Mouse (Mus musculus): ENCODE results near the gene Scd1. TPM values are rescaled to one million over a fixed set of nuclear protein-coding genes. Genes with fewer than 3 reads are reported as not detected.
A peak's percentile ranks its signal among the peaks of the same experiment; 100 is the strongest.
"Not testable (repeated sequence)": the region's sequence is repeated elsewhere in the genome, so short reads cannot be mapped to it uniquely, and the experiment has no call there.

The Scd1 gene
- polyA plus RNA-seq, 1 experiment, result 114 TPM

DNA sequence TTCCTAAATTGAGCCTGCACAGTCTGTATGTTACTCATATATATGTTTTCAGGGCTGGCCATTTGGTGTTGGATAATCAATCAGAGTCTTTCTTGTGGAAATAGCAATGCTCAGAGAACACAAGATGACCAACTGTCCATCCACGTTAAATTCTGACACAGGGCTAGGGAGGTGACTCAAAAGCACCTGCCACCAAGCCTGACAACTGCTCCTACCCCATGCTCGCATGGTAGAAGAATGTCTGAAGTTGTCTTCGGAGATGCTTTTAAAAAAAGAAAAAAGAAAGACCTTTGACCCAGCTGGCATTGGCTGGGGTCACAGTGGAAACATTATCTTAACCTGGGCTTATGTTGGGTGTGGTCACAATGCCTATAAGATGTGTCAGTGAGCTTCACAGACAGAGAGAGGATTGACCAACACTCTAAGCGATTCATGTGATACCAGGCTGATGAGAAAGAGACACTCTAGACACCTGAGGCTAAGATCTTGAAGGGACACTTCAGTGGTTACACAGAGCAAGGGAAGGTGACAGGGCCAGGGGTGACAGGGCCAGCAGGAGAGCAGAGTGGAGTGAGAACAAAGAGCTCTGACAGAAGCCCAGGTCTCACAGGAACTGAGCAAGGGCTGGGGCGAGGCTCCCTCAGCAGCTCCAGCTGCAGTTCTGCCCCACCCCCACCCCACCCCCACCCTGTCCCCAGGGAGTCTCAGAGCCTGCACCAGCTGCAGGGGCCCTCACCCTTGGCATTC lies 29.9 kb downstream of the Scd1 start:
- Histone ChIP-seq H3K27me3 (ENCODE audit: control insufficient read depth, insufficient read depth, low read length, poor library complexity, severe bottlenecking) (no peaks in the 10 kb centered on the region), H3K9me3 (replicated peaks; ENCODE audit: control insufficient read depth, insufficient read depth, low read length, poor library complexity, severe bottlenecking) (no peaks in the 10 kb centered on the region), H3K4me3 (ENCODE audit: low read depth, low read length) (no peak overlapping the region), H3K4me1 (ENCODE audit: control insufficient read depth, insufficient read depth, low read length) (peaks cover 2% of the 10 kb centered on the region), H3K27ac (ENCODE audit: insufficient read depth, low read length) (no peak overlapping the region), H3K9ac (ENCODE audit: low read depth, poor library complexity, severe bottlenecking) (no peak overlapping the region), H3K36me3 (ENCODE audit: control insufficient read depth, insufficient read depth, low read length, poor library complexity, severe bottlenecking) (no peaks in the 10 kb centered on the region)
- TF ChIP-seq POLR2A (IDR thresholded peaks at IDR 0.05; ENCODE audit: insufficient read depth, low read length) (no peak), EP300 (IDR thresholded peaks at IDR 0.05; ENCODE audit: insufficient read depth, low read depth, low read length) (no peak), CTCF (IDR thresholded peaks at IDR 0.05; ENCODE audit: low read depth, low read length) (no peak)

DNA sequence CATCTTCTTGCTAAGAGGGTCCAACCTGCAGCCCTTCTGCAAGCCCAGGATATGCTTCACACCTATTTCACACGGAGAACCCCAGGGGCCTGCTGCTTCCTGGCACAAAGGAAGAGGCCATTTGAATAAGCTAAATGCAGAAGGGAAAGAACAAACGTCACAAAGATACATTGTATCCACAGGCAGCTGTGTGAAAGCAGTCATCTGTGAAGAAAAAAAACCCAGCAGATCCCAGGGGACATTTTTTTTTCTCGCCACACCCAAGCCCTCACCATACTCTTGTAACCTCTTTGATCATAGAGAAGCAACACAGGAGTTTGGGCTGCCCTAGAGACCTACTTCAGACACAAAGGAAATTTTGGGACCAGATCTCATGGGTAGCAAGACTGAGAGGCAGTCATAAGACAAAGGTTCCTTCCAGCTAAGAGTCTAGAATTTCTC lies 31.1 kb downstream of the Scd1 start:
- H3K4me3 ChIP-seq (ENCODE audit: low read depth, low read length), result no peak overlapping the region
- H3K4me1 ChIP-seq (ENCODE audit: control insufficient read depth, insufficient read depth, low read length), result peaks cover 2% of the 10 kb centered on the region
- no peak overlapping the region for H3K27ac ChIP-seq (ENCODE audit: insufficient read depth, low read length)
- H3K9me3 ChIP-seq (replicated peaks; ENCODE audit: control insufficient read depth, insufficient read depth, low read length, poor library complexity, severe bottlenecking), result no peaks in the 10 kb centered on the region
- TF ChIP-seq POLR2A (IDR thresholded peaks at IDR 0.05; ENCODE audit: insufficient read depth, low read length), result no peak
- no peak for TF ChIP-seq EP300 (IDR thresholded peaks at IDR 0.05; ENCODE audit: insufficient read depth, low read depth, low read length)
- no peak for TF ChIP-seq CTCF (IDR thresholded peaks at IDR 0.05; ENCODE audit: low read depth, low read length)
- no peaks in the 10 kb centered on the region for H3K36me3 ChIP-seq (ENCODE audit: control insufficient read depth, insufficient read depth, low read length, poor library complexity, severe bottlenecking)
- no peaks in the 10 kb centered on the region for H3K27me3 ChIP-seq (ENCODE audit: control insufficient read depth, insufficient read depth, low read length, poor library complexity, severe bottlenecking)
- no peak overlapping the region for H3K9ac ChIP-seq (ENCODE audit: low read depth, poor library complexity, severe bottlenecking)

DNA sequence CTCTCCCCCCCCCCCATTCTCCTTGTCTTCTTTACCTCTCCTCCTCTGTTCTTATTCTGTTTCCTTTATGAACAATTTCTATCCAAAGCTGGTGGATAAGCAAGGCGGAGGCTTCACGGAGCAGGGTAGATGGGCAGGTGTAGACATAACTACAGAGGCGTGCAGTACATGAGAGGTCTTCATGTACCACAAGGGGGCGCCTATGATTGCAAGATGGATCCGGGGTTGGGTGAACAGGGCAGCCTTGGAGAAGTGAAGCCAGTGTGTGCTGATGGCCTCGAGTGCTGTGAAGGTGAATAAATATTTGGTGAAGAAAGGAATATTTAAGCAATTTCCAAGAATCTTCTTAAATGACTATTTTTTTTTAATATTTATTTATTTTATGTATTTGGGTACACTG lies 34.7 kb downstream of the Scd1 start:
- Histone ChIP-seq H3K4me3 (ENCODE audit: low read depth, low read length) (no peak overlapping the region), H3K4me1 (ENCODE audit: control insufficient read depth, insufficient read depth, low read length) (peaks cover 2% of the 10 kb centered on the region), H3K9me3 (replicated peaks; ENCODE audit: control insufficient read depth, insufficient read depth, low read length, poor library complexity, severe bottlenecking) (no peaks in the 10 kb centered on the region; the same call in 1 of the 2 replicates), H3K36me3 (ENCODE audit: control insufficient read depth, insufficient read depth, low read length, poor library complexity, severe bottlenecking) (no peaks in the 10 kb centered on the region), H3K27ac (ENCODE audit: insufficient read depth, low read length) (no peak overlapping the region), H3K27me3 (ENCODE audit: control insufficient read depth, insufficient read depth, low read length, poor library complexity, severe bottlenecking) (no peaks in the 10 kb centered on the region), H3K9ac (ENCODE audit: low read depth, poor library complexity, severe bottlenecking) (no peak overlapping the region)
- TF ChIP-seq CTCF (IDR thresholded peaks at IDR 0.05; ENCODE audit: low read depth, low read length) (peak; percentile 82), POLR2A (IDR thresholded peaks at IDR 0.05; ENCODE audit: insufficient read depth, low read length) (no peak)

DNA sequence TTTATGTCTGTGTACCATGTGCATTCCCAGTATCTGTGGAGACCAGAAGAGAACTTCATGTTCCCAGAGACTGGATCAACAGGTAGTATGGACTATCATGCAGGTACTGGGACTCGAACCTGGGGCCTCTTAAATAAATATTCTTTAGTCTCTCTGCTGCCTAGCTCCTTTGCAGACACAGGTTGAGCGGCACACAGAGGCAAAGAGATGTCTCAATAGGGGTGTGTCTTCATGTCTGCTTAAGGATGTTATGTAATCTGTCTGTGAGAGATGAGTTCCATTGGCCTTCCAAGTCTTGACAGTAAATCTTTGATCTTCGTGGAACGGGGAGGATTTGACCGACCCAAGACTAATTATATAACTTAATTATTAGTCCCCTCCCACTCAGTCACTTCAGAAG lies 37.4 kb downstream of the Scd1 start:
- H3K9me3 ChIP-seq (replicated peaks; ENCODE audit: control insufficient read depth, insufficient read depth, low read length, poor library complexity, severe bottlenecking), result no peaks in the 10 kb centered on the region; the same call in 1 of the 2 replicates
- no peak overlapping the region for H3K4me3 ChIP-seq (ENCODE audit: low read depth, low read length)
- no peaks in the 10 kb centered on the region for H3K36me3 ChIP-seq (ENCODE audit: control insufficient read depth, insufficient read depth, low read length, poor library complexity, severe bottlenecking)
- TF ChIP-seq POLR2A (IDR thresholded peaks at IDR 0.05; ENCODE audit: insufficient read depth, low read length) (no peak), EP300 (IDR thresholded peaks at IDR 0.05; ENCODE audit: insufficient read depth, low read depth, low read length) (no peak), CTCF (IDR thresholded peaks at IDR 0.05; ENCODE audit: low read depth, low read length) (no peak)
- no peak overlapping the region for H3K27ac ChIP-seq (ENCODE audit: insufficient read depth, low read length)
- H3K27me3 ChIP-seq (ENCODE audit: control insufficient read depth, insufficient read depth, low read length, poor library complexity, severe bottlenecking), result no peaks in the 10 kb centered on the region
- H3K9ac ChIP-seq (ENCODE audit: low read depth, poor library complexity, severe bottlenecking), result no peak overlapping the region
- H3K4me1 ChIP-seq (ENCODE audit: control insufficient read depth, insufficient read depth, low read length), result no peaks in the 10 kb centered on the region

DNA sequence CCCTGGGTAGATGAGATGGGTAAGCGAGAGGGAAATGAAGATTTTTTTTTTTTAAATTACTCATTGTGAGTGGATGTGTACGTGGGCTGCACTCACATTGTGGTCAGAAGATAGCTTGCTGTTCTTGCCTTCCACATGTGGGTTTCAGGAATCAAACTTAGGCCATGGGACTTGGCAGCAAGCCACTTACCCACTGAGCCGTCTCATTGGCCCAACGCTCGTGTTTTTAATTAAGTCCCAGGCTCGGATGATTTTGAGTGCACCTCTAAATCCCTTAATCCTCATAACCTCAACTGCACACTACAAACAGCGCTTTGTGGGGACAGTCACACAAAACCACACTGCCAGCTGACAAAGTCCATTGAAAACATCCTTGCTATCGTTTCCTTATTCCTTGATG lies 38.3 kb downstream of the Scd1 start:
- H3K9me3 ChIP-seq (replicated peaks; ENCODE audit: control insufficient read depth, insufficient read depth, low read length, poor library complexity, severe bottlenecking), result no peaks in the 10 kb centered on the region; the same call in 1 of the 2 replicates
- no peaks in the 10 kb centered on the region for H3K27me3 ChIP-seq (ENCODE audit: control insufficient read depth, insufficient read depth, low read length, poor library complexity, severe bottlenecking)
- H3K4me1 ChIP-seq (ENCODE audit: control insufficient read depth, insufficient read depth, low read length), result no peaks in the 10 kb centered on the region
- no peak for TF ChIP-seq POLR2A (IDR thresholded peaks at IDR 0.05; ENCODE audit: insufficient read depth, low read length)
- no peak for TF ChIP-seq CTCF (IDR thresholded peaks at IDR 0.05; ENCODE audit: low read depth, low read length)
- no peak for TF ChIP-seq EP300 (IDR thresholded peaks at IDR 0.05; ENCODE audit: insufficient read depth, low read depth, low read length)
- H3K27ac ChIP-seq (ENCODE audit: insufficient read depth, low read length), result no peak overlapping the region
- H3K9ac ChIP-seq (ENCODE audit: low read depth, poor library complexity, severe bottlenecking), result no peak overlapping the region
- no peaks in the 10 kb centered on the region for H3K36me3 ChIP-seq (ENCODE audit: control insufficient read depth, insufficient read depth, low read length, poor library complexity, severe bottlenecking)
- H3K4me3 ChIP-seq (ENCODE audit: low read depth, low read length), result no peak overlapping the region

DNA sequence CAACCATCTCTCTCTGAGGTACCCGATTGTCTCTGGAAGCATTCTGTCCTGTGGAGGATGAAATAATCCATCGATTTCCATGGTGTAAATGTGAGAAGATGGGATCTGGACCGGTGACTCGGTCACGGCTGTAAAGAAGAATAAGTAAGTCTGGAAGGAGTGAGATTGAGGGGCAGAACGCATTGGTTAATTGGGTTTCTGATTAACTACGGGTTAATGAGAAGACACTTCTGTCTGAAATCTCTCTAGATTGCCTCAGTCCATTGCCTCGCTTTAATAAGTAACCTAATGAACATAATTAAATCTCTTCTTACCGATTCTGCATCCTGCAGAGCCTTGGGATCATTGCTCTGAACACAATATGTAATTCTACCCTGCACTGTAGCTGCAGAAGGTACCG lies 40.6 kb downstream of the Scd1 start:
- H3K27ac ChIP-seq (ENCODE audit: insufficient read depth, low read length); H3K27me3 ChIP-seq (ENCODE audit: control insufficient read depth, insufficient read depth, low read length, poor library complexity, severe bottlenecking); H3K4me3 ChIP-seq (ENCODE audit: low read depth, low read length); H3K9ac ChIP-seq (ENCODE audit: low read depth, poor library complexity, severe bottlenecking); H3K4me1 ChIP-seq (ENCODE audit: control insufficient read depth, insufficient read depth, low read length); H3K36me3 ChIP-seq (ENCODE audit: control insufficient read depth, insufficient read depth, low read length, poor library complexity, severe bottlenecking); H3K9me3 ChIP-seq (replicated peaks; ENCODE audit: control insufficient read depth, insufficient read depth, low read length, poor library complexity, severe bottlenecking): not testable (repeated sequence)

Measured in ES-Bruce4 (cell line).